Mouse (Mus musculus) testis, adult 2 months (tissue): Measurements from ENCODE around the gene Fyn.

ENCODE experiments used
- CTCF ChIP-seq: fragments of 200-500 bp; IDR thresholded peaks from 2 replicates; pipeline ENCODE4 v1.5.1; 2012; ENCODE audit warnings: low read depth, mild to moderate bottlenecking, inconsistent platforms, low read length, moderate library complexity; ENCODE audit not compliant: control insufficient read depth, insufficient read depth, insufficient replicate concordance
- POLR2A ChIP-seq: fragments of 200-500 bp; IDR thresholded peaks from 2 replicates; pipeline ENCODE4 v1.6.1; 2012; ENCODE audit warnings: low read depth, mild to moderate bottlenecking, inconsistent platforms, low read length, moderate library complexity; ENCODE audit not compliant: control insufficient read depth

DNA sequence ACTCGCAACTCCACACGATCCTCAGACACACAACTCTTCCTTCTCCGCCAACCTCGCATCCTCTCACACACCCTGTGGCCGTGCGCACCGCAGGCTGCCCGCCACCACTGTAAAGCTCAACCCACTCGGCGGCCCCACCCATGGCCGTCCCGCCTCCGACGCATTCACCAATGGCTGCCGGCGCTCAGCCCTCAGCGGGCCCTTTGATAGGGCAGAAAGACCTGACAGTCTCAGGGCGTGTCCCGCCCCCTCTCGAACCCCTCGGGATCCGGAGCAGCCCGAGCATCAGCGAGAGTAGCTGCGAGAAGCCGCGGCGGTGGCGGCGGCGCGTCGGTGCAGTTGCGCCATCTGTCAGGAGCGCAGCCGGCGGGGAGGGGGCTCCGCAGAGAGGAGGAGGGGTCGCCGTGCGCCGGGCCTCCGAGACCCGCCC, 862 bp downstream of the Fyn start:
- TF ChIP-seq CTCF = no peak
- TF ChIP-seq POLR2A = peak; percentile 82
